Mouse (Mus musculus): ENCODE measurements around the gene Rhbdf1.

DNA sequence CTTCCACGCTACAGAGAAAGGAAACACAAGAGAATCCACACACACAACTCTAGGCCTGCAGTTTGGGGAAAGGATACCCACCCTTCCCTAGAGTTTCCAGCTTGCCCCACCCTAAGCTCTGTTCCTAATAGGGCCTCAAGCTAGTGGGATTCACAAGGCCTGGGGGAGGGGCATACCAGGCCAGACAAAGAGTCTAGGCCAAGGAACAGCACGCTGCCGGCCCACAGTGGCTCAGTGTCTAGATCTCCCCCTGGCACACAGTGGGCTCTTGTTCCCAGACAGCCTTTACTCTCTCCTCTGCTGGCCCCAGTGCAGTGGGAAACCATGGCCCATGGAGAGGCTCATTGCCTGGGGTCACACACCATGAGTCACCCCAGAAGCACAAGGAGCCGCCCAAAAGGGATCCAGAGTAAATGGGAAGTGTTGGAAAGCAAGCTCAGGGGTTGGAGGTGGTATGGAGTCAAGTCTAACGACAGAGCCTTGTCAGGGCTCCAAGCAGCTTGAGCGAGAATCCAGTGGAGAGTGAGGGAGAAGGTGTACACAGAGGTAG lies 3.5 kb downstream of the Rhbdf1 start:
- TF ChIP-seq CTCF (IDR thresholded peaks at IDR 0.05; ENCODE audit: low read depth), result no peak
- no peak for TF ChIP-seq EP300 (IDR thresholded peaks at IDR 0.05; ENCODE audit: low read depth)
